Mouse (Mus musculus): ENCODE measurements around the gene Pipox.

The Pipox gene

DNA sequence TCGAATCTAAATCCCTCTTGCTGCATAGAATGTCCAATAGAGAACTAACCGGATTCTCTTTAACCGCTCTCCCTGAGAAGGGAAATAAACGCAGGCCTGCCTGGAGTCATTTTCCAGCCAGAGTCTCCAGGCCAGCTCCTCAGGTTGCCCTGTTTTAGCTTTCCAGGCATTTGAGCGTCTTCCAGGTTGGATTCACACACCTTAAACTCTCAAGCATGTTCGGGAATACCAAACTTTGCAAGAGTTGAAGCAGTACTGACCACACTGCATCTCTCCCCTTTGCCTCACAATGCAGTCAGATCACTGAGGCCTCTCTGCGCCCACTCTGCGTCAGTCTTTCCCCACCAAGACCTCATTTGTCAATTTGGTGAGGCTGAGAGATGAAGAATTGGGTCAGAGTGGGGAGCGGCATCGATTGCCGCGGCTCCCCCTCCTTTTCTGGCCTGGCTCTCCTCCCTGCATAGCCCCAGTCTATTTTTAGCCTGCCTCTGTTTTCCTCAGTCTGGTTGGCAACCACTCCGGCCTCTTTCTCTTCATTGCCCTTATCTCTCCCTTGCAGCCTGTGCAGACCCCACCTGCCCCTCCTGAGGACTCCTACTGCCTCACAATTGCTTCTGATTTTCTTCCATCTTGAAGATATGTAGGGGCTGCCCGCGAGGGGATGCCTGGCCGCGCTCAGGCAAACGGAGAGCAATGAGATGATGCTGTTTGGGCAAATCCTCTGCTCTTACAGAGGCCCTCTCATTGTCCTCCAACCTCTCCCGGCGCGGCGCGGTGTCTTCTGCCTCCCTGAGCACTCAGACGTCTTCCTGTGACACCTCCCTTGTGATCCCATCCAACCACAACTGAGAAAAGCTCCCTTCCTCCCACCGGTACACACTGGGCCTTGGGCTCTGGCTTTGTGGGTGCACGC lies 17.8 kb downstream of the Pipox start:
- peak; percentile 72 to 74 for DNase-seq

DNA sequence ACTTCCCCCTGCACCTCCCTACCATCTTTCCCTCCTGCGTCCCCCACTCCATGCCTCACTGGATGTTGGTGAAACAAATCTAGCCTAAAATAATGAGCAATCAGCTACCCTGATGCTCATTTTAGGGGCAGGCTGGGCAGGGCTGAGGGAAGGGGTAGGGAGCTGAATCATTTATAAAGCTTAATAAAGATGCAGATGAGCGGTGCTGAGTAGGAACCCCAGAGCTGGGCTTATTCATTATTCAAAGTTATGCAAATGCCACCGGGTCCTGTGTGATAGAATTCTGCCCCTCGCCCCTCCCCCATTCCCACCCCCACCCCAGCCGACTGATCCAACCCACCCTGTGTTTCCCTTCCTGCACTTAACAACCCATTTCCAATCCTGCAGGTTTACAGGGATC lies 18.6 kb downstream of the Pipox start:
- no peak for DNase-seq

- DNase-seq = no peak
Measured at GRCm38 (mm10) chr11:77874685-77875231, 19.1 kb downstream of the Pipox start.

DNA sequence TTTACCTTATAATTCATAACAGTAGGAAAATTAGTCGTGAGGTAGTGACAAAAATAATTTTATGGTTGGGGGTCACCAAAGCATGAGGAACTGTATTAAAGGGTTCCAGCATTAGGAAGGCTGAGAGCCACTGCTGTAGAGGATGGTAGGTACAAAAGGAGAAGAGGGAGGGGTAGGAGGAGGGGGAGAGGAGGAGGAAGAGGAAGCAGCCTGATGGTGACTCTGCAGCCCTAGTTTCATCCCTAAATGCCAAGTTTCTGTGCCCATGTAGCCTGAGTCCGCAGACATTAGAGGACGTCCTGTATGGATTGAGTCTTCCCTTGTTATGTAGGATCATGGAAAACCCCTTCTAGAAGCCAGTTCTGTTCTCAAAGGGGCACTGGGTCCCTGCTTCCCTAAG lies 20.8 kb downstream of the Pipox start:
- DNase-seq = no peak

- no peak for DNase-seq
Measured at GRCm38 (mm10) chr11:77872685-77873084, 21.2 kb downstream of the Pipox start.

GRCm38 (mm10) chr11:77872236-77872635 lies 21.7 kb downstream of the Pipox start:
- peak; percentile 86 to 88 for DNase-seq

DNA sequence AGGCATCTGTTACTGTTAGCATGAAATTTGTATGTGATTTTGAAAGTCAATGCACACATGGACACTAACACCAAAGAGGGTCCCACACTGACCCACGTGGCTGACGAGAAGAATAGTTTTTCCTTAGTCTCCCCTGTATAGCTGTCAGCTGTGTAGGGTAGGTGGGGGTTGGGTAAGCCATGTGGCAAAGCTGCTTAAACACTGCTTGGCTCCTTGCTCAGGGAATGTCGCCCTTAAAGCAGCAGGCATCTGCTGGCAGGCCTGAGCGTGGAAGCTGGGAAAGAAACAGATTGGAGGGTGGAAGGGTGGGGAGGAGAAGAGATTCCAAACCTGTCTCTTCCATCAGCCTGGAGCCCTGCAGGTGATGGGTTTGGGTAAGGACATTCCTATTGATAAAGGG lies 22.5 kb downstream of the Pipox start:
- DNase-seq = peak; percentile 91

GRCm38 (mm10) chr11:77867419-77868083 lies 26.3 kb downstream of the Pipox start:
- no peak for DNase-seq

DNA sequence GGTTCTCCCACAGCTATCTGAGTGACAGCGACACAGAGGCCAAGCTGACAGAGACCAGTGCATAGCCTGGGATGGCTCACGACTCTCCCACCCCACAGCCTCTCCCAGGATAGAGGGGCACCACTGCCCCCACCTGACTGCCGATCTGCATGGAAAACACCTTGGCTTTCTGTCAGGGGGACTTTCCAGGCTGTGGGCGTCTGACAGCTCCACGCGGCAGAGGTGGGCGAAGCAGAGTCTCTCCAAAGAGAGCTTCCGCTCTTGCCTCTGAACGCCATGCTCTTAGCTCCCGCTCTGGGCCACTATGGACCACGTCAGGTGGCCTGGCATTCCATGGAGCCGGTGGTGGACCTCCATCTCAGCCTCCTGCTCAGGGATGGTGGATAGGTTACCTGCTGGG lies 29.1 kb downstream of the Pipox start:
- DNase-seq = no peak

GRCm38 (mm10) chr11:77862887-77863286 lies 31.0 kb downstream of the Pipox start:
- no peak for DNase-seq

DNA sequence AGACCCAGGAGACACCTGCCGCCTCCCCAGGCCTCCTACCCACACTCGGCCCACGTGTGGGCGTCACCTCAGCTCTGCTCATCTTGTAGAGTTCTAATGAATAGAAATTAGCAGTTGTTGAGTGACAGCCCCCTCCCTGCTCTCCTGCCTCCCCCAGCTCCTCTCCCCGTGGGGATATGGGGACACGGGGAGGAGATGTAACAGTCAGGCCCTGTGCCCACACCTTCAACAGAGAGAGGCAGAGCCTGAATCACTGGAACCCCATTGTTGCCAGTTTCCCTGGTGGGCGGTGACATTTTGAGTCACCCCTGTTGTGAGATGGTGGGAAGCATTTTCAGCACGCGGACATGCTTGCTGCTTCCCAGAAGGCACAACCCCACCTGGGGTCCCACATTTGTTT lies 32.9 kb downstream of the Pipox start:
- no peak for DNase-seq

GRCm38 (mm10) chr11:77858589-77858988 lies 35.3 kb downstream of the Pipox start:
- DNase-seq = no peak

- no peak for DNase-seq
Measured at GRCm38 (mm10) chr11:77857089-77857488, 36.8 kb downstream of the Pipox start.

- peak; percentile 21 to 34 for DNase-seq
Measured at GRCm38 (mm10) chr11:77855396-77855795, 38.5 kb downstream of the Pipox start.

DNA sequence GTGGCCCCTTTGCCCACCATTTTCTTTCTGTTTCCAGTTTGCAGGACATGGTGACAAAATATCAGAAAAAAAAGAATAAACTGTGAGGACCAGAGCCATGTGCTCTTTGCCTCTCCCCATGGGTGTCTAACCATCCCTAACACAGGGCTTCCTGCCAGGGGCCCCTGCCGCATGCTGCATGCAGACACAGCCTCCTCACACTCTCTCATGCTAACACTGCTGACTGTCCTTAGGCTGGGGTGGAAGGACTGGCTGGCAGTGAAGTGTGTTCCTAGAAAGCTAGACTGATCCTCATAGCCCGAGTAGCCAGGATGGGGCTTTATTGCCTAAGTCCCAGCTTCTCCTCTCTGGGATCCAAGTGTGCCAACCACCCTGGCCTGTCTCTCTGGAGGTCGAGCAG lies 39.3 kb downstream of the Pipox start:
- peak; percentile 42 to 55 for DNase-seq

GRCm38 (mm10) chr11:77852941-77853668 lies 40.8 kb downstream of the Pipox start:
- peak; percentile 41 to 61 for DNase-seq

- DNase-seq = peak; percentile 42 to 46
Measured at GRCm38 (mm10) chr11:77852195-77852594, 41.7 kb downstream of the Pipox start.

DNA sequence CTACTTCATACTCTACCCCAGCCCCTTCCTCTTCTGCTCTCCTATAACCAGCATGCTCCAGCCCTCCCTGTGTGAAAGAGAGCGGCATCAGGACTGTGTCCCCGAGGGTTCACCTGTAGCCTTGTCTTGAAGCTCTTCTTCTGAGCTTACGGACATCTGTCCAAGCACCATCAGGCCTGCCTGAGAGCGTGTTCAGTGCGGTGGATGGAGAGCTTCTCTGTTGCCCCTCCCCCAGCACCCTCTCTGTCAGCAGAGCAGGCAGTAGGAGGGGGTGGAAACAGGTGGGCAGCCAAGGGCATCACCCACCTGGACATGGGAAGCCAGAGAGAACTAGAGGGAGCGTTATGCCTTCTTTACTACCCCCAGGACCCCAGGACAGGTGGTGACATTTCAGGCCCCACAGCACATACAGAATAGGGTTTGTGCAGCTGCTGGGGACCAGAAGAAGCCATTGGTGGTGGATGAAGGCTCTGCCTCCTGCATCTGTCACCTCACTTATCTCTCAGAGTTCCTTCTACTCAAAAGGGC lies 42.3 kb downstream of the Pipox start:
- DNase-seq = peak; percentile 46 to 47

DNA sequence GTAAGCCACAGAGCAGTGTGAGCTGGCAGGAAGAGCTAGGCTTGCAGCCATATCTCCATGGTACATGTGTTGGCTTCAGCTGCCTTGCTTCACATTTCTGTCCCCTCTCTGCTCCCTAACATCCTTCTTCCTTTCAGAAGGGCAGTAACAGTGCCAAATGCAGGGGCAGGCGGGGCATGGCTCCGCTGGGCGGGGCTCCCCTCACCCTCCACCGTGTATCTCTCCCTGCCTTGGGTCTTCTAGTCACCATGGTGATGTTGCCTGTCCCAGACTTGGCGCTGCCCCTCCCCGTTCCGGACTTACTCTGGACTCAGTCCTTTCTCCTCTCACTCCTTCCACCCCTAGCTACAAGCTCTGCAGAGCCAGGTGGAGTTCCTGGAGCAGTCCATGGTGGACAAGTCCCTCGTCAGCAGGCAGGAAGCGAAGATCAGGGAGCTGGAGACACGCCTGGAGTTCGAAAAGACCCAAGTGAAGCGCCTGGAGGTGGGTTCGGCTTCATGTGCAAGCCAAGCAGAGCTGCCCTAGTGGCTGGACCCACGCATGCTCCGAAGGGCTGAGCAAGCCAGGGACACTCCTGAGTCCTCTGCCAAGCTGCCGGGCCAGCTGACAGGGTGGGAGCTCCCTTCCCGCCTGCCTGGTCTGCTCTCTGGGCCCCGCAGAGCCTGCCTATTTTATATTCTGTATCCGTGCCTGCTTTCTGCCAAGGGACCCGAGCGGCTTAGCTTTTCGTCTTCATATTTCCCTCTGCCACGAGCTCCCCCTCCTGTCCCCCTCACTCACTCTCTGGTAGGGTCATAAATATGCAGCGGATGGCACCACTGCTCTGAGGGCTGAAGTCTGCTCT lies 43.3 kb downstream of the Pipox start:
- peak; percentile 85 to 86 for DNase-seq

DNA sequence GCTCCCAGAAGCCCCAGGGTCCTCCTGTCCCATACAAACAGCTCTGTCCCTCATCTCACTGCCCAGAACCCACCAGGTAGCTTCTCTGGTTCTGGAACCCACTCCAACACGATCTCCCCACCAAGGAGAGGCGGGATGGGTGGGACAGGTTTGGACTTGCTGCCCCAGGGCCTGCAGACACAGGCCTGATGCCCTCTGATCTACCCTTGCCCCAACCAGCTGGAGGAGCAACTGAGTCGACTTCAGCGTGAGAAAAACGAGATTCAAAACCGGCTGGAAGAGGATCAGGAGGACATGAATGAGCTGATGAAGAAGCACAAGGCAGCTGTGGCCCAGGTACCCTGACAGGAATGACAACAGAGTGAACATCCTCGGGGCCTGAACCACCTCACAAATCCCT lies 44.7 kb downstream of the Pipox start:
- DNase-seq = peak in 1 of 2 experiments; percentile 13

- peak in 1 of 2 experiments; percentile 28 for DNase-seq
Measured at GRCm38 (mm10) chr11:77848131-77848530, 45.8 kb downstream of the Pipox start.

Measured in cerebellum, postnatal 14 days (tissue).